Mouse (Mus musculus) cortical plate, adult 2 months (tissue): ENCODE data around the gene Ankrd6.

Source experiments
- CTCF ChIP-seq: fragments of 200-500 bp; IDR thresholded peaks from 2 replicates; pipeline ENCODE4 v1.5.1; 2011; ENCODE audit warnings: mild to moderate bottlenecking, control low read depth, low read length; ENCODE audit not compliant: insufficient read depth; ENCODE audit errors: extremely low read depth
- POLR2A ChIP-seq: fragments of 200-500 bp; IDR thresholded peaks from 2 replicates; pipeline ENCODE4 v1.6.1; 2011; ENCODE audit warnings: mild to moderate bottlenecking, low read length, control low read depth; ENCODE audit not compliant: insufficient read depth; ENCODE audit errors: extremely low read depth

GRCm38 (mm10) chr4:32874669-32875068, 76.0 kb downstream of the Ankrd6 start:
- no peak for TF ChIP-seq POLR2A
- no peak for TF ChIP-seq CTCF
